Mouse (Mus musculus): ENCODE data around the gene Raver1.

Gene Raver1

GRCm38 (mm10) chr9:21091707-21092320 is at the start of gene Raver1, which contains the start of gene Gm38431:
Gene Raver1, minus strand, starts transcription at chr9:21092008.
Gene Gm38431, minus strand, starts transcription at chr9:21091997.
- peak; percentile 98 to 99 for DNase-seq

GRCm38 (mm10) chr9:21138386-21138785 is 46.6 kb upstream of the Raver1 start:
- no peak for DNase-seq

- peak; percentile 74 to 79 for DNase-seq
Measured at GRCm38 (mm10) chr9:21137229-21137628, 45.4 kb upstream of the Raver1 start.

- DNase-seq, result no peak
Measured at GRCm38 (mm10) chr9:21136401-21136800, 44.6 kb upstream of the Raver1 start.

- no peak for DNase-seq
Measured at GRCm38 (mm10) chr9:21135941-21136381, 44.2 kb upstream of the Raver1 start.

- no peak for DNase-seq
Measured at GRCm38 (mm10) chr9:21135329-21135890, 43.6 kb upstream of the Raver1 start.

GRCm38 (mm10) chr9:21134595-21135328 is 43.0 kb upstream of the Raver1 start:
- no peak for DNase-seq

GRCm38 (mm10) chr9:21133064-21133707 is 41.4 kb upstream of the Raver1 start:
- DNase-seq, result no peak

GRCm38 (mm10) chr9:21132102-21132775 is 40.4 kb upstream of the Raver1 start:
- peak; percentile 20 to 35 for DNase-seq

GRCm38 (mm10) chr9:21131059-21131956 is 39.5 kb upstream of the Raver1 start, which contains the start of gene Tyk2:
Gene Tyk2, minus strand, starts transcription at chr9:21131243.
- DNase-seq, result peak; percentile 91 to 95

- DNase-seq, result no peak
Measured at GRCm38 (mm10) chr9:21126259-21126627, 34.4 kb upstream of the Raver1 start.

- no peak for DNase-seq
Measured at GRCm38 (mm10) chr9:21125502-21126258, 33.9 kb upstream of the Raver1 start.

- no peak for DNase-seq
Measured at GRCm38 (mm10) chr9:21124837-21125236, 33.0 kb upstream of the Raver1 start.

GRCm38 (mm10) chr9:21121483-21121882 is 29.7 kb upstream of the Raver1 start:
- DNase-seq, result peak in 1 of 2 experiments; percentile 31

- no peak for DNase-seq
Measured at GRCm38 (mm10) chr9:21117073-21117472, 25.3 kb upstream of the Raver1 start.

GRCm38 (mm10) chr9:21115105-21115504 is 23.3 kb upstream of the Raver1 start:
- DNase-seq, result no peak

GRCm38 (mm10) chr9:21114190-21114589 is 22.4 kb upstream of the Raver1 start:
- no peak for DNase-seq

- no peak for DNase-seq
Measured at GRCm38 (mm10) chr9:21113751-21114150, 21.9 kb upstream of the Raver1 start.

- DNase-seq, result no peak
Measured at GRCm38 (mm10) chr9:21107607-21108237, 15.9 kb upstream of the Raver1 start.

All from kidney, postnatal 4 days (tissue).